Mouse (Mus musculus) T-helper 1 cell (primary cell): ENCODE measurements around the gene Nek4.

Experiments
- in situ Hi-C: fragments of 300-600 bp; cut with MboI, MseI; formaldehyde crosslinking; loops from one replicate; pipeline ENCODE4 v1.15.1; 2025; ENCODE audit warnings: high pct_unique_total_duplicates

Nek4 gene

DNA sequence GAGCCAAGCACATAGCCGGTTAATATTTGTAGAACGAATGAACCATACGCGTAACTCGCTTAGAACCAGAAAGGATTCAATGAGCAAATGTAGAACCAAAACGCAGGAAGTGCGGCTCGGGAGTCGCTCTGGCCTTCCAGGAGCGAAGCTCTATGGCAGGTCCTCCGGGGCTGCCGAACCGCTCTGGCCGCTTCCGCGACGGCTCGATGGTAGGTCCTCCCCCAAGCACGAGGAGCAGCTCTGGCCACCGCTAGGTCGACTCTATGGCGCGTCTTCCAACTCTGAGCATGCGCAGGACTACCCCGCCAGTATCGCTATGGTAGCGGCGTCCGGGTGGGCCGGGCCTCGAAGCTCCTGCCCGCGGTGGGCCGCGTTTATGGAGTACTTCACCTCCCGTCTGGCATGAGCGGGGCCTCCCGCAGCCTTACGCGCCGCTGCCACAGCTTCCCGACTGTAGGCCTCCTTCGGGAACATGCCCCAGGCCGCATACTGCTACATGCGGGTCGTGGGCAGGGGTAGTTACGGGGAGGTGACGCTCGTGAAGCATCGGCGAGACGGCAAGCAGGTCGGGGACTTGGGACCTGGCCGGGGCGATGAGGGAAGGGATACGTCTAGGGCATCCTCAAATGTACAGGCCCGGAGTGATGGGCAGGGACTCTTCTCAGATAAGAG, at the start of gene Nek4:
Gene Nek4, plus strand, starts transcription at position 224 of the 672 bp plus-strand sequence.
- in situ Hi-C loops = no loop called here

DNA sequence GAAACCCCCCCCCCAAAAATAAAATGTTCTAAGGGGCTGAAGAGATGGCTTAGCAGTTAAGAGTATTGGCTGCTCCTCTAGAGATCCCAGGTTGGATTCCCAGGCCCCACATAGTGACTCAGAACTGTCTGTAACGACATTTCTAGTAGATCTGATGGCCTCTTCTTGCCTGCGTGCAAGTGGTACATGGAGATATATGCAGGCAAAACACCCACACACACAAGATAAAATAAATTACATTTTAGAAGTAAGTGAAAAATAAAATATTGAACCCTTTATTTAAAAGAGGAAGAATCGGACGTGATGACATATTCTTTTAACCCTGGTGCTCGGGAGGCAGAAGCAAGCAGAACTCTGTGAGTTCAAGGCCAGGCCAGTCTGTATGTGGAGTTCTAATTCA, 48.5 kb upstream of the Nek4 start:
- in situ Hi-C loops = no loop called here

DNA sequence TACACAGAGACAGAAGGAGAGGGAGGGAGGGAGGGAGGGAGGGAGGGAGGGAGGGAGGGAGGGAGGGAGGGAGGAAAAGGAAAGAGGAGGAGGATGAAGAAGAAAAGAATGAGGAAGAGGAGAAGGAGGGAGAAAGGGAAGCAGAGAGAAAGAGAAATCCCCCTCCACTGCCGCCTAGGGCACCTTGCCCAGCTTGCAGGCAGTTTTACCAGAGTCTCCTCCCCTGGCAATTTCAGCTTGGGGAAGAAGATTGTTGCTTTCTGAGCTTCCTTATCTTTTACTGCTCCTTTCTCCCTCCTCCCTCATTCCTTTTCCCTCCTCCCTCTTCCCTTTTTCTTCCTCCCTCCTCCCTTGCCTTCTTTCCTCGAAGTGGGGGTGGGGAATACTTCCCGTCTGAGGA, 48.1 kb upstream of the Nek4 start:
- in situ Hi-C loops = no loop called here

DNA sequence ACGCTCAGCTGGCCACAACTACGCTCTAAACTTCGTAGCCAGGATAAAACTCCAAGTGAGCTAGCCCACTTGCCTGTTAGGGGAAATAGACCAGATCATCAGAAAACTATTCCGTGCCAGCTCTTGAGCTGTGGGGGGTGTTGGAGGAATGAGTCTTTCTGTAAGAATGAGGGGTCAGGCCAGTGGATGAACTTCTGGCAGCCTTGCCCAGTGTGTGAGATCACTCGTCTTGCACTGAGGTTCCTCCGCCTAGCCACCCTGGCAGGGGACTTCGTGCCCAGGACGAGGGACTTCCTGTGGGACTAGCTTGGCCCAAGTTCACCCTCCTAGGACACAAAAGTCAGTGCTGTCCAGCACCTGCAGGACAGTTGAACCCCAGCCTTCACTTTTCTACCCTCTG, 46.9 kb upstream of the Nek4 start:
- in situ Hi-C loops = no loop called here

DNA sequence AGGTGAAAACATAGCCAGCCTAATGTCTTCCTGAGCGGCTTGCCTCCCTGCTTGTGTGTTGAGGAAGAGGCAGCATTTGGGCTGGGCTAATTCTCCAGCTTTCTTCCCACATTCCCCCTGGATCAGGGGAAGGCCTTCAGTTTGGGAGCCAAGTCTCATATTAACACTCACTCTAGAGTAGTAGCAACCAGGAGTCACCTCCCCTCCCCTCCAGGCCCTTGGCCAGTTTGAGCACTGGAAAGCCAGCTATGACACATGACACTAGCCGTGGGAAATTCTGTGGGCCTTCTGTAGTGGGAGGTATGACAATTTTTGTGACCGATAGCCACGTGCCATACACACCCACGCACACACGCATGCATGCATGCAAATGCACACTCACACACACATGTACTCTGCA, 45.2 kb upstream of the Nek4 start:
- in situ Hi-C loops = no loop called here

DNA sequence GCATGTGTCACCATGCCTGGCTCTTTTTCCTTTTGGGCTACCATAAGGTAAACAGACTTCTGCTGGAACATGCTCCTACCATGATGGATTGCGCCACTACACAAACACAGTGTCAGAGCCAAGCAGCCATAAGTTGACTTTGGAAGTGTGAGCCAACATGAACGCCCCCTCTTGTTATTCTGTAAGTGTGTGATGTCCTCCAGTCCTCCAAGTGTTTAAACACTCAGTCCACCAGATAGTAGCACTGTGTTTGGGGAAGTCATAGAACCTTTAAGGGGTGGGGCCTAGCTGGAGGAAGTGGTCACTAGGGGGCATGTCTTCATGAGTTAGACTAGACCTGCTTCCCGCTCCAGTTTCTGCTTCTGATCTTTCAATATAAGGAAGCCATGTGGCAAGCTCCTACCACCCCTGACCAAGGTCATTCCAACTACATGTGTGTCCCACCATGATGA, 43.3 kb upstream of the Nek4 start:
- in situ Hi-C loops = no loop called here

DNA sequence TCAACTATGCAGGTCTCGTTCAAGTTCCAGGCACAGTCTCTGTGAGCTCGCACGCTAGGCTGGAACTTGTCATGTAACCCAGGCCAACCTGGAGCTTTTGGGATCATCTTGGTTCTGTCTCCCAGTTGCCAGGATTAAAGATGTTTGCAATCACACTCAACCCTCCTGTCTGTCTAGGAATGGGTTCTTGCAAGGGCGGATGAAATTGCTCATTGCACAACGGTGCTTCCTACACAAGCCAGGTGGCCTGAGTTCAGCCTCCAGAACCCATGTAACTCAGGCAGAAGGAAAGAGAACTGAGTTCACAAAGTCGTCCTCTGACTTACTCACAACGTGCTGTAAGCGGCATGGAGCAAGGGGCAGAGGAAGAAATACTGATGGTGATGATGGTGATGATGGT, 40.0 kb upstream of the Nek4 start:
- in situ Hi-C loops = no loop called here

DNA sequence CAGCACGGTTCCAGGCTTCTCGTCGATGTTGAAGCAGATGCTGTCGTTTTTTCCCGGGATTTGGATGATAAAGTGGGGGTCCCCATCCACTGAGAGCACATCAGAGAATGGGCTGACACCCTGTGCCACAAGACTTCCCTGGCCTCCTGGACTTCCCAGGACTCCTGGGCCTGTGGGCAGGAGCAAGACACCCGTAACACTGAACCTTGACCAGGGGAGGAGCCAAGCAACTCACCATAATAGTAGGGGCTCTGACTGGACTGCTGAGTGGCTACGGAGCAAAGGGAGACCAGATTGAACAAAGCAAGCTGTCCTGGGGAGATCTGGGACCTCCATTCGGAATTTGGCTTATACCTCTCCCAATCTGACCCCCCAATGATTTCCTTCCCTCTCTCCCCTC, 38.5 kb upstream of the Nek4 start:
- in situ Hi-C loops = no loop called here

DNA sequence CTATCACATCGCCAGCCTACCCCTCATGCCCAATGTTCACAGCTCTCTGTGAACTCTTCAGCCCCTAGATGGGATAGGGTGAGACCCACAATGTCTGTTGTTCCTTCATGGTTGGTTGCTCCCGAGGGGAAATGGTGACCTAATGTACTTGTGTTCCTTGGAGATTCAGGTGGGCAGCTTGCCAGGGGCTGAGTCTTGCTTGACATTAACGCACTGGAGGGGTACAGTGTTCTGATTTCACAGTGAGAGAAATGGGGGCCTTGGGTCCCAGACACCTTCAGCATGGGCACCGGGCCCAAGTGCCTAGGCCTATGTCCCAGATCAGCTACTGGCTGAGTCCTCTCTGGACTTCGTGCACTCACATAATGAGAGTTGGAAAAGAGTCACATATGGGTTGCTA, 37.8 kb upstream of the Nek4 start:
- in situ Hi-C loops = no loop called here

DNA sequence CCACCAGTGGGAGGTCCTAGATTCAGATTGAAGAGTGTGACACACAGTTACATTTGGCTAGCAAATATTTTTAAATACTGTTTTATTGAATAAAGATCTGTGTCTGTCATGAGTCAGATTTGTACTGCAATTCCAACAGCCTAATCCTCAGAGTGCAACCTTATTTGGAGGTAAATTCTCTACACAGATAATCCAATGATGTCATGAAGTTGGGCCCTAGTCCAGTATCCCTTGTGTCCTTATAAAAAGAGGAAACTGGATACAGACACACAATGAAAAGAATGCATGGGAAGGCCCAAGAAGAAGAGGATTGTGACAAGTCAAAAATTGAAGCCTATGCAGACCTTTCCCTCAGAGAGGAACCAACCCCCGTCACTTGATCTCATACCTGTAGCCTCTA, 34.7 kb upstream of the Nek4 start:
- in situ Hi-C loops = no loop called here

DNA sequence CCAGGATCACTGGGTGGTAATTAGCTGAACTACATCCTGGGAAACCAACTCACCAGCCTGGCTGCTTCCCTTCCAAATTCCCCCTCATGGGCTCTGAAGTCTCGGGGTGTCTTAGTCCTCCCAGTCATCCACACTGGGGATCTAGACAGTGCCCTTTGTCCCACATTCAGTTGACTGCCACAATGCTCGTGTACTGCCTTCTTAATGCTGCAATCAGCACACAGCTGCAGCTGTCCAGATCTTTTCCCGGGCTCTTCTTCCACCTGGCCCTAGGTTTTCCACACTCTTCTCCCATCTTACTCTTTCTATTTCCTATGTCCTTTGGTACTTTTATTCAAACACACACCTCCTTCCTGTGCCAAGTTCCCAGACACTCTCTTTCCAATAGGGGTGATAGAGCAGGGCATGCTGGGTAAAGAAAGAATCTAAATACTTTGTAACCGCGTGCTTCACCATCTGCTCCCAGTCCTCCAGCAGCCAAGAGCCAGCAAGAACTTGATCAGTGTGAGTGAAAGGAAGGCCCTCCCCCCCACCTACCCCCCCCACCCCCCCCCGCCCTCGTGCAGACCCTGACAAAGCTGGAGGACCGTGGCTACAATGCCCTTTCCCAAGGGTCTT, 29.0 kb upstream of the Nek4 start:
- in situ Hi-C loops = no loop called here

DNA sequence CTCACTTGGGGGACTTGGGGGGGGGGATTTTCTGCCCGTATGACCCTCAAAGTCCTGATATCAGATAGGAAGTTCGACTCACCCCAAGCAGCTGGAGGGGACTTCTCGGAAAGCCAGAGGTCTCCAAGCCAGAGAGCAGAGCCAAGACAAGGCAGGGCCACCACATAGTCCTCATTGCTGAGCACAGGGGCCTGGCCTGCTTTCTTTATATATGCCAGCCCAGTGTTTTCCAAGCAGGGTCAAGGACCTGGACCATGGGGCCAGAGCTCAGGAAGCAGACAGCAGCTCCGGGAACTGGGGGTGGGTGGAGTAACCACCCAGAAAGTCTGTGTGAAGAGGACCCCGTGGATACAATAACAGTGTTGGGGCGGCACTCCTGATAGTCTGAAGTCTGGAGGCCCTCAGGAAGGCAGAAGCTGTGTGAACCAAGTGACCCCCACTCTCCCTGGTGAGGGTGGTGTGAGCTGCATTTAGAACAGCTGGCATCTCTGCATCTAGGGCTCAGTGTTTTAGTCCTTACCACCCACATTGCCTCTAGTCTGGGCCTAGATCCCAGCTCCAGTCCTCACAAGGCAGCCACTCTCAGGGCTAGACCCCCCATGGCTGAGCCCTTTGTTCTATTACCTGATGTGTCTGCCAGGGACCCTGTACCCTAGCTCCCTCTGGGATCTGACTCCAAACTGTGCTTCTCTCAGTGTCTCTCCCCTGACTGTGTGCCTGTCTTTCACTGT, 27.6 kb upstream of the Nek4 start, which contains the start of gene Itih3:
Gene Itih3, minus strand, starts transcription at position 386 of the 731 bp plus-strand sequence.
- in situ Hi-C loops = no loop called here

DNA sequence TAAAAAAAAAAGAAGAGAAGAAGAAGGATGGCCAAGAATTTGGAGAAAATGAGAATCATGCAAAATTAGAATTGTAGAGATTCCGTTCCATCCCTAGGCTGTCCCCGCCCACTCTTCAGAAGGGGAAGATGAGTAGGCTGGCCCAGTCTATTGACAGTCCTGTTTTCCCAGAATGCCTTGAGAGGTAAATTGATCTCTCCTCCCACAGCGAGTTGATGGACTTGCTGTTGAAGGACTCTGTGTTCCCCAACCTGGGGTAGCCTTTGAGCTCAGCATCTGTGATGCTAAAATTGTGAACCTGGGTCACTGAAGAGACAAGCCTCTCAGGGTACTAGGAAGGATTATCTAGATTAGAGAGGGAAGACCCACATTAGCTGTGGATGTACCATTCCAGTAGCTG, 25.7 kb upstream of the Nek4 start:
- in situ Hi-C loops = no loop called here

DNA sequence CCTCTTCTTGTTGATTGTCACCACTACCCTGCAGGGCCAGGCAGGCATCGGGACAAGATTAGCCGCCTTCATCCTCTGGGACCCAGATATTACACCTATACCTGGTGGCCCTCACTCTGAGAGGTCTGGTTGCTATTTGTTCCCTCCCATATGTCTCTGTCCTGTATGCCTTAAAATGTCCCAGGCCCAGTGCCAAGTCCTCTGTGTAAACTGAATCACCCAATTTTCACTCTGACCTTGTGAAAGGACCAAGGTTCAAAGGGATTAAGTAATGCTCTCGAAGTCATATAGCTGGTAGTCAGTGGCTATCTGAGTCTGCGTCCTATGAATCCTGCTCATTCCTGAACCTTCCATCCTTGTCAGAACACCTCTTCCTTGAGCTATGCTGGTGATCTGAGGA, 20.8 kb upstream of the Nek4 start:
- in situ Hi-C loops = no loop called here

DNA sequence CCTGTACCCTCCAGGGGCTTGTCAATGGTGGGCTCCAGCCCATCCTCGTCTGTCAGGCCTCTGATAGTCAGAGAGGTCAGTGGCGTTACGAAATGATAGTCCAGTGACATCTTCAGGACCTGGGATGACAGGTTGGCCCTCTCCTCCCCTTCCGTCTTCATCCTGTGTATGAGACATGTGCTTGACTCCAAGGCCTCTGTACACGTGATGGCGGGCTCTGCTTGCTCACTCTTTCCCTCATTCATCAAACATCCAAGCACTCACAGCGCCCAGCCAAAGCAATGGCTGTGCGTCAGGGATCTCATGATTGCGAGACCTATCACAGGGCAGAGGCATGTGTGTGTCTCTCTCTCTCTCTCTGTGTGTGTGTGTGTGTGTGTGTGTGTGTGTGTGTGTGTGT, 17.8 kb upstream of the Nek4 start:
- in situ Hi-C loops = no loop called here

DNA sequence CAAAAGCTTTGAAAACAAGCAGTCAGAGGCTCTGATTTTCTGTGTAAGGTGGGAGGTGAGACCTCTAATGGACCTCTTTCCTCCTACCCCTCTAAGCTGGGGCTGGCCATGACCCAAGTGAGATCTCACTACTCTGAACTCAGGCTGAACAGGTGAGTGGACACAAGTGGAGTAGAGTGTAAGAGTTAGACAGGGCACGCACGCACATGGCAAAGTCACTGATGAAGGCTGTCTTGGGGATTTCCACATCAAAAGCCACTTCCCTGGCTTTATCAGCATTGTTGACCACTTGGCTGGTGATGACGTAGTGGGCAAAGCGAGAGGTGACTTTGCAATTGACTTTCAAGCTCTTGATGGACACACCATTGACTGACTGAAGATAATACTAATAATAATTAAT, 8.9 kb upstream of the Nek4 start:
- in situ Hi-C loops = no loop called here

DNA sequence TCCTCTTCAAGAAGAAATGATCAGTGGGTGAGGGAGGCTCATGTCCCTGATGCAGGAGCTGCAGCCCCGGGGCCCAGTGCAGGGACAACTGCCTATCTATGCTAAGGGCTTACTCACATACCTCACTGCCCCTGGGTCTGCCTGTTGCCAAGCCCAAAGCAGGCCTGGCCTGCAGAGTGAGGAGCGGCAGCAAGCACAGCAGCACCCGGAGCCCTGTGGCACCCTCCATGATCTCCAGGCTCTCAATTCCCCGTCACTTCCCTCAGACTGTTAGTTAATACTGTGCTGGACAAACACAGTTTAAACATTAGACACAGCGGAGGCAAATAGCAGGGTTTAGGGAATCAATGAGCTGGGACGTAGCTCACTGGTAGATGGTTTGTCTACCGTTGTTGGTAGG, 8.1 kb upstream of the Nek4 start, which contains the start of gene Itih1:
Gene Itih1, minus strand, starts transcription at position 252 of the 400 bp plus-strand sequence.
- in situ Hi-C loops = no loop called here

DNA sequence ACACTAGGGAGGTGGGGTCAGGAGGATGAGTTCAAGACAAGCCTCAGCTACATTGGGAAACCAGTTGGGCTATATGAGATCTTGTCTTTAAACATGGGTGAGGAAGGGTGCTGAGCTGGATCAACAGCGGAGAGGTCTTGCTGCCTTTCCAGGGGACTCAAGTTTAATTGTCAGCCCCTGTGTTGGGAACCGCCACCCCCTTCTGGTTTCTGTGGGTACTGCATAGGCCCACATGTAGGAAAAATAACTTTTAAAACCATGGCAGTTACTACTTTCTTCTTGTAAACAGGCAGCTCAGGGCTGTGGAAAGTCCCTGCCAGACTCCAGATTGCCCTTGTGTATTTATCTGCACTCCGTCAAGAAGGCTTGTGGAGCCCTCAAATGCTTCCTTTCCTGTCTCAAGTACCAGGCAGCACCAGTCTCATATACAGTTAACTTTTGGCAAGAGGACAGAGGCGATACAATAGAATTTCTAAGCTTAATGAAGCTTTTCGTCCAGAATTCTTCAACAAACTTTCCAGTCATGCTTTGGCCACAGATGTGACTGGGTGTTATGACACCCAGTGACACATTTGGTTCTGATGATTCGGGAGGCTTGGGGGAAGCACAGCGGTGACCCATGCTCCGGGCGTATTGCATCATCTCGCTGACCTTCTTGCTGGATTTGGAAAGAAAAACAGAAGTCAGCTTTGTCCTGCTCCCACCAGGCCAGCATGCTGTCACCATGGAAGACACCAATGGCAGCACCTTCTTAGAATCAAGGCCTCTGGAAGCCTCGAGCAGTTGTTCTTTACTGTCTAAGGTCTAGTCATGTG, 7.1 kb upstream of the Nek4 start:
- in situ Hi-C loops = no loop called here

DNA sequence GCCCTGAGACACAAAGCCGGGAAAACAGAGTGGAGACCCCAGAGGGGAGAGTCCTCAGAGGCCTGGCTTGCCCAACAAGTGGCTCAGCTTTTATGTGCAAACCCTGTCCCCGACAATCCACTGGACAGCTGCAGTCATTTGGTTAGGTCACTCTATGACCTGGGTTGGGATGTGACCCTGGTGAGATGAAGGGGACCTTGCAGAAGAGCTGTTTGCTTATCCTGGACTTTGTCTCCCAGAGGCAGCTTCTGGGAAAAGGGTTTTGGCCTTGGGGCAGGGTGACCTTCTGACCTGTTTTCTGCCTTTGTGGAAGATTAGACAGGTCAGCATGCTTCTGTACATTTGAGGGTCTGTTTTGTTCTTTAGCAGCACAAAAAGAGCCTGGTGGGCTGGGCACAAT, 6.4 kb upstream of the Nek4 start:
- in situ Hi-C loops = no loop called here

DNA sequence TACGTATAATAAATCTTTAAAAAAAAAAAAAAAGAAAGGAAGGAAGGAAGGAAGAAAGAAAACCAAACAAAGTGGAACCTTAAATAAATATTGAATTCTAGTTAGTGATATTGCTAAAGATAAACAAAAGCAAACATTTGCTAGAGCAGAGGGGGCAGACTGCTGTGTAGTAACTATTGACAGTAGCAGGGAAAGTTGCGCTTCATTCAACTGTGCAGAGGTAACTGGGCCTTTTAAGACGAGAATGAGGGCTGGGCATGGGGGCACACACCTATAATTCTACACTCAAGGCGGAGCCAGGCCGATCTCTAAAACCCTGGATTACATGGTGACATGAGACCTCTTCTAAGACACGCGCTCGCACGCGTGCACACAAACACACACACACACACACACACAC, 1.2 kb upstream of the Nek4 start:
- in situ Hi-C loops = no loop called here

DNA sequence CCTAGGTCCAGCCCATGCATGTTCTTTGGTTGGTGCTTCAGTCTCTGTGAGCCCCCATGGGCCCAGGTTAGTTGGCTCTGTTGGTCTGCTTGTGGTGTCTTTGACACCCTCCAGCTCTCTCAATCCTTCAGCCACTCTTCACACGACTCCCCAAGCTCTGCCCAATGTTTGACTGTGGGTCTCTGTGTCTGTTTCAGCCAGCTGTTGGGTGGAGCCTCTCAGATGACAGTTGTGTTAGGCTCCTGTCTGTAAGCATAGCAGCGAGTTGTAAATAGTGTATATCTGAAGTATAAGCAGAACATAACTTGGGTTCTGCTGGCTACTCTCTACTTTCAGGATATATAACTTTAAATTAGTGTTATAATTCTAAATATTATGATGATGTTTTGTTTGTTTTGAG, 7.3 kb downstream of the Nek4 start:
- in situ Hi-C loops = no loop called here

DNA sequence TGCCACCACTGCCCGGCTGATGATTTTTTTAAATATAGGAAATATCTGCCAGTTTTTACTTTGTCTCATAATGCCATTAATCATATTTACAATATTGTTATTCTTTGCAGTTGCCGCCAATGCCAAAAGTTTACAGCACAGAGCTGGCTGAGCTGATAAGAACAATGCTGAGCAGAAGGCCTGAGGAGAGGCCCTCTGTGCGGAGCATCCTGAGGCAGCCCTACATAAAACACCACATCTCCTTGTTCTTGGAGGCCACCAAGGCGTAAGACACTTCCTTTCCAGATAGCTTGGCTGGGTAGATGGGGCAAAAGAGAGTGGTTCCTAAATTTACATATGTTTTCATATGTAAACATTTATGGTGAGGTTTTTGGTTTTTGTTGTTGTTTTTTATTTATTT, 7.9 kb downstream of the Nek4 start:
- in situ Hi-C loops = no loop called here
